Mouse (Mus musculus) bone marrow, adult 2 months (tissue): ENCODE measurements around the gene Acss2.

Experiments used
- CTCF ChIP-seq: fragments of 200-500 bp; IDR thresholded peaks from 2 replicates; pipeline ENCODE4 v1.5.1; 2011; ENCODE audit warnings: low read length, control low read depth; ENCODE audit not compliant: control insufficient read depth, insufficient read depth
- POLR2A ChIP-seq: fragments of 200-500 bp; IDR thresholded peaks from 2 replicates; pipeline ENCODE4 v1.6.1; 2011; ENCODE audit warnings: low read depth, mild to moderate bottlenecking, control low read depth, low read length, borderline replicate concordance; ENCODE audit not compliant: control insufficient read depth

DNA sequence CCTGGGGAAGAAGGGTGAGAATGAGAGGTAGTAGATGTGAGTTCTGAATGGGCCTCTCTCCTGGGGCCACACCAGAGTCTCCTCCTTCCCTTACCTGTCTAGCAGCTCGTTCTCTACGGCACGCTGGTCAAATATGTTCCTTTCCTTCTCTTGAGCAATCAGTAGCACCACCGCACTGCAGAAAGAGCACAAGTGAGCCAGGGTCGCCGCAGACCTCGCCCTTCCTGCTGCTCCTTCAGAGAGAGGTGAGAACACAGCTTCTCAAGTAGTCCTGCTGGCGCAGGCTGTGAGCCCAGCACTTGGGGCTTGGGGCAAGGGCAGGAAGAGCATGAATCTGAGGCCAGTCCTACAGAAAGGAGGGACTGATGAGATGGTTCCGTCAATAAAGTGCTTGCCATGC lies 55.3 kb downstream of the Acss2 start:
- TF ChIP-seq CTCF (no peak), POLR2A (no peak)
